Mouse (Mus musculus): ENCODE results near the gene Znfx1.

Znfx1 gene

GRCm38 (mm10) chr2:167062965-167063880, at the start of gene Znfx1:
TSS of gene Znfx1 (minus strand) at chr2:167063015.
- DNase-seq (ENCODE audit: low read depth, low spot score): peak; percentile 93

DNA sequence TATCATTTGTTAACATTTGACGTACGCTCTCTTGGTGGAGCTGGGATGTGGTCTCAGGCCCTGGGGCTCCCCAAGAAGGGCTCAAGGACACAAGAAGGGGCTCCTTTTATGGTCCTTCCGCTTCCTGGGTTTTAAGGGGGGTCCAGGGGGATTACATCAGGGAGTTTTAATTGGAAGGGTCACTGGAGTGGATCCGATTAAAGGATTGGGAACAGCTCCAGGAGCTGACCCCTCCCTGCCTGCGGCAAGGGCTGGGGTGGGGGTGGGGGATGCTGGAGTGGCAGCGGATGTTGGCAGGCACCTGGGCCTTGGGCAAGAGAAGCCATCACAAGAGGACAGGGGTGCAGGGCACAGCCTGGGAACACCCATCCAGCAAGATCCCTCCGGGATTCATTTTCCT, 49.4 kb upstream of the Znfx1 start:
- peak; percentile 94 for DNase-seq (ENCODE audit: low read depth, low spot score)

DNA sequence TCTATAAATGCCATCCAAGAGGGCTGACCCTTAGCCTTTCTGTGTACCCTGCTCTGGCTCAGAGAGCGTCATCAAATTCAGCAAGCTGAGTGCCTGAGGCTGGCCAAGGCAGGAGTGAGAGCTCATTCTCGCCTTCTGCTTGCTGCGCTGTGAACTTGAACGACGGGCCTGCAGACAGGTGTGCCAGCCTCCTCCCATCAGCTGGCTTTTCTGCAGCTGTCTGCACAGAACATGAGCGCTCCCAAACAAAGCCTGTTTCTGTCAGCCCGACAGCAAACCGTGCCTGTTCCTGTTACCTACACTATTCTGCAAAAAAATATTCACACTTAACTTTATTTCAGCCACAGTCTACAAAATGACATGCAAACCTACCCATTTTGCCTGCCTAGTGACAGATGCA, 46.7 kb upstream of the Znfx1 start:
- no peak for DNase-seq (ENCODE audit: low read depth, low spot score)

DNA sequence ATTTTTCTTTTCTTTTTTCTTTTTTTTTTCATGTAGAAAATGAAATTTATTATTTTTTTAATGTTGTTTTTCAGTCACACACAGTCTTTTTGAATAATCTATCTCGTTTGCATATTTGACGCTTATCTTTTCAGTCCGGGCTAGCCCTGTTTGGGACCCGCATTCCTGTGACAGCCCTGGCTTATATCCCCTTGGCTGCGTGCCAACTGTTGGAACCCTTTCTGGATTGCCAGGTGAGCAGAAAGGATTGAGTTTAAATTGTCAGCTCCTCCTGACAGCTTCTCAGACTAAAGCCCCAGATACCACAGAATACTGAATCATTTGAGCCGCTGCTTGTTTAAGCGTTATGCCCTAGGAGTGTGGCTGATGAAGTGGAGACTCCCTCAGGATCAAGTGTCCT, 40.7 kb upstream of the Znfx1 start:
- DNase-seq (ENCODE audit: low read depth, low spot score): no peak

- no peak for DNase-seq (ENCODE audit: low read depth, low spot score)
Measured at GRCm38 (mm10) chr2:167101743-167102441, 39.1 kb upstream of the Znfx1 start.

DNA sequence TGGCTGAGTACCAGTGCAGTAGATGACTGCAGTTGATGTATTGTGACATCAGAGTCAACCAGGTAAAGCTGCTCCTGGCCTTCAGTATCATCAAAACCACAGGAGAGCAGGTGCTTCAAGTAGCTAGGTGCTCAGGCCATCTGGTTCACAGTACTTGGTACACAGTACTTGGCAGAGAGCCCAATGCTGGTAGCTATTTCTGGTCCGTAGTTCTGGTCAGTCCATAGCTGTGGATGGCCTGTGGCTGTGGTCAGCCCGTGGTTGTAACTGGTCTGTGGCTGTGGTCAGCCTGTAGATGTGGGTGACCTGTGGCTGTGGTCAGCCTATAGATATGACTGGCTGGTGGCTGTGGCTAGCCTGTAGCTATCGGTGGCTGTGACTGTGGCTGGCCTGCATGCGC, 31.9 kb upstream of the Znfx1 start:
- no peak for DNase-seq (ENCODE audit: low read depth, low spot score)

- no peak for DNase-seq (ENCODE audit: low read depth, low spot score)
Measured at GRCm38 (mm10) chr2:167093171-167093900, 30.5 kb upstream of the Znfx1 start.

GRCm38 (mm10) chr2:167090271-167090670, 27.5 kb upstream of the Znfx1 start:
- DNase-seq (ENCODE audit: low read depth, low spot score): no peak

DNA sequence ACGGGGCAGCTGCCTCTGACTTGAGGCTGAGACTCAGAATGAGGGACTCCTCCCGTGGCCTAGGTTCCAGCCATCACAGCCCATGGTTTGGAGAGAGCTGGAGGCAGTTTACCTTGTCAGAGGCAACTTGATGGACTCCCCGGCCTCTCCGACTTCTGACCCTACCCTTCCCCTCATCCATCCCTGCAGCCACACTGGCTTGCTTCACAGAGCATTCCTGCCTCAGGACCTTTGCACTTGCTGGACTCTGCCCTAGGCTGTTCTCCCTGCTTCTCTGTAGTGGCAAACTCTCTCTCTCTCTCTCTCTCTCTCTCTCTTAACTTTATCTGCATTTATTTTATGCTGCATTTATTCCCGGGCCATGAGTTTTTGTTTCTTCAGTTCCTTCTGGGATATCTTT, 24.0 kb upstream of the Znfx1 start:
- no peak for DNase-seq (ENCODE audit: low read depth, low spot score)

DNA sequence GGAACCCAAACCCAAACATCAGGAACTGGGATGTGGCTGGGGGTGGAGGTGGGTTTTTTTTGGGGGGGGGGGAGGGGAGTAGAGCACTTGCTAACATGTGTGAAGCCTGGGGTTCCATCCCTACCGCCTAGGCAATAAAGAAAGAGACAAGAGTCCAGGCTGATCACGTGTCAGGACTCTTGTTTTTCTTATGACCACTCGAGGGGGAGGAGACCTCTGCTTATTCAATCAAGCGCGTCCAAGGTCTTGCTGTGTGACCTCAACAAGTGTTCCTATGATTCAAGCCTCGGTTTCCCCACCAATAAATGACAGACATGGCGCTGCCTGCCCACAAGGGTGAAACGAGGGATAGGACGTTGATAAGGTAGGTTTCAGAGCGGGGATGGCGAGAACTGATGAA, 23.3 kb upstream of the Znfx1 start:
- DNase-seq (ENCODE audit: low read depth, low spot score): no peak

GRCm38 (mm10) chr2:167081639-167082038, 18.8 kb upstream of the Znfx1 start:
- no peak for DNase-seq (ENCODE audit: low read depth, low spot score)

GRCm38 (mm10) chr2:167081135-167081534, 18.3 kb upstream of the Znfx1 start:
- DNase-seq (ENCODE audit: low read depth, low spot score): no peak

DNA sequence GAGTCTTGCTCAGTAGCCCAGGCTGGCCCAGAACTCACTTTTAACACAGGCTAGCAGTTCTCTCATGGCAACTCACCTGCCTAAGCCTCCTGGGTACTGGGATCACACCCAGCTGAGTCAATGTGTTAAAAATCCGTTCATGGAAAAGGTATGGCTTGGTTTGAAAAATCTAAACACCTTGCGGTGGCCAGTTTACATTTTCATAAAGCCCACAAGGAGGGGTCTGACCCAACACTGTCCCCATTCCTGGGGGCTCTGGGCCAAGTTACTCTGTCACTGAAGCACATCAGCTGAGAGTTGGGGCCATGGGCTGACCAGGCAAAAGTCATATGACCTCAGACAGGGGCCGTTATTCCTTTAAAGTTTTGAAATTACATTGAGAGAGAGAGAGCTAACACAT, 17.6 kb upstream of the Znfx1 start:
- no peak for DNase-seq (ENCODE audit: low read depth, low spot score)

GRCm38 (mm10) chr2:167079535-167080257, 16.9 kb upstream of the Znfx1 start:
- no peak for DNase-seq (ENCODE audit: low read depth, low spot score)

GRCm38 (mm10) chr2:167078931-167079495, 16.2 kb upstream of the Znfx1 start:
- no peak for DNase-seq (ENCODE audit: low read depth, low spot score)

- no peak for DNase-seq (ENCODE audit: low read depth, low spot score)
Measured at GRCm38 (mm10) chr2:167078486-167078885, 15.7 kb upstream of the Znfx1 start.

GRCm38 (mm10) chr2:167077199-167077962, 14.6 kb upstream of the Znfx1 start:
- DNase-seq (ENCODE audit: low read depth, low spot score): no peak

DNA sequence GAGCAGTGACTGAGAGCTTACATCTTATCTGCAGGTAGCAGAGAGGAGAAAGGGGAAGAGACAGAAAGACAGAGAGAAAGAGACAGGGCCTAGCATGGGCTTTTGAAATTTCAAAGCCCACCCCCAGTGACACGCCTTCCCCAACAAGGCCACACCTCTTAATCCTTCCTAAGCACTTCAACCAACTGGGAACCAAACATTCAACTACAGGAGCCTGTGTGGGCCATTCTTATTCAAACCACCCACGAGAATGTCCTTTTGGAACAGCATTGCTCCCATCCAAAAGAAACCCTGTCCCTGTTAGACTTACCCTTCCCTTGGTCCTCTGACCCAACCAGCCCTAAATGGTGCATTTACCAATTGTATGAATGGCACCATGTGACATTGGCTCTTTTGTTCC, 13.9 kb upstream of the Znfx1 start:
- DNase-seq (ENCODE audit: low read depth, low spot score): no peak

DNA sequence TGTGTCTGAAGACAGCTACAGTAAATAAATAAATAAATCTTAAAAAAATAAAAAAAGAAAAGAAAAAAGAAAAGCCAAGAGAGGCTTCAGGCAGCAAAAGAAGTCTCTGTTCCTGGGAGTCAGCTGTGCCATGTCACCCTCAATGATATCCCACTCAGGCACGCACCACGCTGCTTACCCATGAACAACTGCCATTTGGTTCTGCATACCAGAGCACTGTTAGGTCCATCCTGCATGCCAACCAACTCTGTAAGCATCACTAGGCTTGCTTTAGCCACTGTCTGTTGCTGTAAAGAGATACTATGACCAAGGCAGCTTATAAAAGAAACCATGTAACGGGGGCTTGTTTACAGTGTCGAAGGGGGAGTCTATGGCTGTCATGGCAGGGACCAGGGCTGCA, 13.5 kb upstream of the Znfx1 start:
- DNase-seq (ENCODE audit: low read depth, low spot score): no peak

DNA sequence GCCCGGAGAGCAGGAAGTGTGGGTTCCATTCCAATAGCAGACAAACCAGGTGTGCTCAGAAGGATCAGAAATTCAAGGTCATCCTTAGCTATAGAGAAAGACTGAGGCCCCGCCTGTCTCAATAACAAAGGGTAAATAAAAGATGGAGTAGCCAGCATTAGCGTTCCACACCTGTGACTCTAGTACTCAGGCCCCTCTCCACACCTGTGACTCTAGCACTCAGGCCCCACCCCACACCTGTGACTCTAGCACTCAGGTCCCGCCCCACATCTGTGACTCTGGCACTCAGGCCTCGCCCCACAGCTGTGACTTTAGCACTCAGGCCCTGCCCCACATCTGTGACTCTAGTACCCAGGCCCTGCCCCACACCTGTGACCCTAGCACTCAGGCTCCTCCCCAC, 11.8 kb upstream of the Znfx1 start:
- no peak for DNase-seq (ENCODE audit: low read depth, low spot score)

All from retina, postnatal 7 days (tissue).